Mouse (Mus musculus) small intestine, adult 2 months (tissue): ENCODE measurements around the gene Supt3.

Source experiments
- CTCF ChIP-seq: fragments of 200-500 bp; IDR thresholded peaks from 2 replicates; pipeline ENCODE4 v1.5.1; 2012; ENCODE audit warnings: low read depth, mild to moderate bottlenecking, control low read depth, inconsistent platforms, low read length, moderate library complexity, mixed read lengths; ENCODE audit not compliant: insufficient replicate concordance, insufficient read length; ENCODE audit errors: extremely low read depth
- POLR2A ChIP-seq: fragments of 200-500 bp; IDR thresholded peaks from 2 replicates; pipeline ENCODE4 v1.6.1; 2012; ENCODE audit warnings: low read depth, mild to moderate bottlenecking, control low read depth, inconsistent platforms, low read length, moderate library complexity

DNA sequence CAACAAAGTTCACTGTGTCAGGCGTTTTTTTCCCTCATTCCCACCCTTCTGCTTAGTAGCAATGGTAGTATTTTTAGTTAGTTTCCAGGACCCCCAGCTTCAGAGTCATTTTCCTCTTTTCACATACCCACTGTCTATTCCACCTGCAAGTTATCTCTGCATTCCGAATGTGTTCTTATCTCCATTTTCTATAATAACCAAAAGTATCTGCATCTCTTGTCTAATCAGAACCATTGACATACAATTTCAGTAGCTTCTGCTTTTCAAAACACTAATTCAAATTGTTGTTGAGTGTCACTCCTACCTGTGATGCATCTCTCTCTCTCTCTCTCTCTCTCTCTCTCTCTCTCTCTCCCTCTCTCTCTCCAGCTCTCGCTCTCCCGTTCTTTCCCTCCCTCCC is 3.4 kb downstream of the Supt3 start:
- TF ChIP-seq POLR2A, result no peak
- TF ChIP-seq CTCF, result no peak
